Mouse (Mus musculus): ENCODE results near the gene Vangl1.

DNA sequence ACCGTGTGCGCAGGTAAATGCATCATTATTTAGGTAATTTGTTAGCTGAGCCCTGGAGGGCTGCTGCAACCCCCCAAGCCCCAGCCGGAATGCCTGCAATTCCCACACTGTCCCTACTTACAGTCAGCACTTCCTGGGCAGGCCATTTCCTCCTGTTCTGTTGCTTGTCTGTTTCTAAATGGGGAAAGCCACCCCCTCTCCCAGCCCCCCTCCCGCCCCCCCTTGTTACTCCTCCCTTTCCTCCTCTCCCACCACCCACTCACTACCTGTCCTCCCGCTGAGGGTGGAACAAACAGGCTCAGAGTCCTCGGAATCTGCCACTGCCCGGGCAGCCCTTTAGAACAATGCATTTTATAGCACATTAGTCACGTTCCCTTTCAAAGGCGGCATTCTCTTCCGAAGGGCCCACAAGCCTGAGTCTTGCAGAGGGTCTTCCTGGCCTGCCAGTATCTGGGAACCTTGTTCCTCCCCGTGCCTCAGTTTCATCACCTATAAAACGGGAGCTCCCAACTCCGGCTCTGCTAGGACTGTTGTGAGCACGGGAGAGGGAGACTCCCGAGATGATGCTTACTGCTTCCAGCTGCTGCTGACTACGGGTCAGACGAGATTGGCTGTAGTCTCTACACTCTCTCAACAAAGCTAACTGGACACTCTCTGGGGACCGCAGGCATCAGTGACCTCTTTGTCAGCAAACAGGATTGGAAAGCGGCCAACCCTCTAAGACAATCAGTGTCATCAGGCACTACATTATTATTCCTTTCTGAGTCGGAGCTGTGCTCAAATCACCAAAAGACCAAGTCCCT is 10.8 kb downstream of the Vangl1 start:
- no peak for TF ChIP-seq GATA1 (IDR thresholded peaks at IDR 0.05; ENCODE audit: low read length)
- TF ChIP-seq TAL1 (IDR thresholded peaks at IDR 0.05; ENCODE audit: low read length): no peak

All from erythroblast, embryonic 14.5 days (primary cell).